Mouse (Mus musculus) hindbrain, embryonic 12.5 days (tissue): ENCODE results near the gene 1600014C10Rik. TPM values are rescaled to one million over a fixed set of nuclear protein-coding genes. Genes with fewer than 3 reads are reported as not detected.
A peak's percentile ranks its signal among the peaks of the same experiment; 100 is the strongest.

Experiments
- ATAC-seq: fragments of 200-750 bp; cut with Nextera tagmentation; 2 replicates; pipeline ENCODE4 v1.8.0; 2017; ENCODE audit warnings: moderate TSS enrichment; ENCODE audit not compliant: low FRiP score
- H3K27ac ChIP-seq: fragments of 300-500 bp; sonication (generic); 2 replicates; pipeline ENCODE4 v1.5.1; 2016; ENCODE audit warnings: mild to moderate bottlenecking
- H3K27me3 ChIP-seq: fragments of 300-500 bp; sonication (generic); 2 replicates; pipeline ENCODE4 v1.6.1; 2016; ENCODE audit warnings: mild to moderate bottlenecking
- H3K36me3 ChIP-seq: fragments of 300-500 bp; sonication (generic); 2 replicates; pipeline ENCODE4 v1.6.1; 2016; ENCODE audit warnings: mild to moderate bottlenecking
- H3K4me1 ChIP-seq: fragments of 300-500 bp; sonication (generic); 2 replicates; pipeline ENCODE4 v1.6.1; 2016
- H3K4me2 ChIP-seq: fragments of 300-500 bp; sonication (generic); replicated peaks from 2 replicates; pipeline ENCODE4 v1.6.1; 2016; ENCODE audit warnings: mild to moderate bottlenecking
- H3K4me3 ChIP-seq: fragments of 300-500 bp; sonication (generic); 2 replicates; pipeline ENCODE4 v1.5.1; 2016; ENCODE audit warnings: mild to moderate bottlenecking
- H3K9ac ChIP-seq: fragments of 300-500 bp; sonication (generic); 2 replicates; pipeline ENCODE4 v1.6.1; 2016; ENCODE audit warnings: mild to moderate bottlenecking, moderate library complexity
- H3K9me3 ChIP-seq: fragments of 300-500 bp; sonication (generic); replicated peaks from 2 replicates; pipeline ENCODE4 v1.6.1; 2016; ENCODE audit warnings: mild to moderate bottlenecking
- WGBS: fragments of 180-500 bp; shearing (Covaris S2); methylation state at CpG from one replicate; pipeline ENCODE4 v1.1.7; 2016; 5-methylcytosine and 5-hydroxymethylcytosine counted together
- polyA plus RNA-seq: library from polyadenylated mRNA; unstranded; fragments of >200 nt; fragmentation: Nextera tagmentation; extraction: Ambion mirVana; gene quantifications from 2 replicates; pipeline ENCODE4 v1.2.1, GENCODE M21; 2016

1600014C10Rik gene
- polyA plus RNA-seq, 1 experiment from 2014 or later, result 22.3 TPM

- Histone ChIP-seq H3K4me3 (no peak overlapping the region), H3K27me3 (no peaks in the 10 kb centered on the region), H3K36me3 (no peaks in the 10 kb centered on the region), H3K9ac (no peak overlapping the region), H3K9me3 (no peaks in the 10 kb centered on the region), H3K4me1 (no peaks in the 10 kb centered on the region; the same call in 1 of the 2 replicates), H3K4me2 (no peak overlapping the region), H3K27ac (no peak overlapping the region)
- 93% methylated on average over 7 of the region's 7 CpGs for WGBS
- ATAC-seq, result no peak
These were observed 37.8 kb downstream of the 1600014C10Rik start for GRCm38 (mm10) chr7:38220866-38221265.

GRCm38 (mm10) chr7:38224577-38225369 lies 41.8 kb downstream of the 1600014C10Rik start:
- H3K27me3 ChIP-seq, result peaks cover 1% of the 10 kb centered on the region; the same call in 1 of the 2 replicates
- no peak for ATAC-seq
- no peaks in the 10 kb centered on the region for H3K9me3 ChIP-seq
- H3K36me3 ChIP-seq, result no peaks in the 10 kb centered on the region
- H3K27ac ChIP-seq, result no peak overlapping the region
- H3K4me3 ChIP-seq, result no peak overlapping the region
- H3K4me2 ChIP-seq, result no peak overlapping the region
- 85% methylated on average over 13 of the region's 13 CpGs for WGBS
- no peak overlapping the region for H3K9ac ChIP-seq
- H3K4me1 ChIP-seq, result peaks cover 7% of the 10 kb centered on the region; the same call in 1 of the 2 replicates

DNA sequence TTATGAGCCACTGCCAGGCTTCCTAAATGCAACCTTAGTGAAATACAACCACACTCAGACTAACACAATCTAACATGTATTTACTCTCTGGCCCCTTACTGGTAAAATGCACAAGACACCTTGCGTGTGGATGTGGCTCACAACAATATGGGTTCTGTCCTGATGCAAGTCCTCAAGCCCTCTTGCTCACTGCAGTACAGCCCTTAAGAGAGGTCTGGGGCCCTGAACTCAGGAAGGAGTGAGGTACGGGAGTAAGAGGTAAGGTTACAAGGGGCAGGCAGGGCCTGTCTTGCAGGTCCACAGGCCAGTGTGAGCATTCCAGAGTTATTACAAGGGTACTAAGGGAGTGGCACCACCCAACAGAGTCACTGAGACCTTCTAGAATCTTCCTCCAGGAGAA lies 43.2 kb downstream of the 1600014C10Rik start:
- Histone ChIP-seq H3K36me3 (no peaks in the 10 kb centered on the region), H3K4me2 (no peak overlapping the region), H3K27ac (no peak overlapping the region), H3K9ac (no peak overlapping the region), H3K4me3 (no peak overlapping the region), H3K27me3 (peaks cover 6% of the 10 kb centered on the region; the same call in 1 of the 2 replicates), H3K9me3 (no peaks in the 10 kb centered on the region), H3K4me1 (peaks cover 7% of the 10 kb centered on the region; the same call in 1 of the 2 replicates)
- WGBS, result 79% methylated on average over 2 of the region's 2 CpGs
- ATAC-seq, result no peak

DNA sequence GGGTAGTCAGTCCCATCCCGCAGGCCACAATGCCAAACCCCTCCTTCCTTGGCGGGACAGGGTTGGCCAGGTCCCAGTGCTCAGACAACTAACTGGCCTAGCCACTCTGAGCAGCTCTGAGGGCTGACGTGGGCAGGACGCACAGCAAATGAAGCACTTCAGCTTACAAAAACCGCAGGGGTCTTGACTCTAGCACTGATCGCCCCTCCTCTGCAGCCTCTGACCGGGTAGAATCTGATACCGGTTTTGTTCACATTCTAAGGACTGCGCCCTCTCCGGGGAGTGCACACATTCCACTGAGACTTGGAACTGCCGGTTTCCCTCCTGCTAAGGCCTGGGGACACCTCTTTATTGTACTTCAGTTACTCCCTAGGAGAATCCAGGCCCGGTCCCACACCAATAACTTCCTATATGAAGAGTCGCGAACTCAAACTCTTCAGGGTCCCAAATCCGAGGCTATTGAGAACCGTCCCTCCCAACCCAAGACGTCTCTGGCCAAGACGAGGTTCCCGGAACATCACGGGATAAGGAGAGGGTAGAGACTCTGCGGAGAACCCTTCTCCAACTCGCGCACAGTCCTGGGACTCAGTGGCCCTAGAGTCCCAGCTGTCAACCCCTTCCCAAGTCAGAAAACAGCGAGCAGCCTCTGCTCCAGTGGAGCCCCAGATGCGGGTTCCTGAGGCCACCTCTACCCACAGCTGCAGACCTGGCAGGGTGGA lies 44.3 kb downstream of the 1600014C10Rik start:
- H3K9ac ChIP-seq, result peak overlapping the region; percentile 43
- under 1% methylated on average over 25 of the region's 25 CpGs for WGBS

GRCm38 (mm10) chr7:38227900-38228298 lies 44.9 kb downstream of the 1600014C10Rik start, which contains the start of gene Plekhf1:
Plekhf1 (minus strand) TSS chr7:38228016.
- H3K9ac ChIP-seq, result peak within 1 kb of the TSS; percentile 43
- H3K36me3 ChIP-seq, result no peaks in the 10 kb centered on the region
- peak within 1 kb of the TSS; percentile 48 for H3K4me3 ChIP-seq
- under 1% methylated on average over 36 of the region's 36 CpGs for WGBS
- peak; percentile 93 for ATAC-seq
- no peak within 1 kb of the TSS for H3K27ac ChIP-seq
- peaks cover 6% of the 10 kb centered on the region; the same call in 1 of the 2 replicates for H3K27me3 ChIP-seq
- peak within 1 kb of the TSS; percentile 82 for H3K4me2 ChIP-seq
- no peaks in the 10 kb centered on the region for H3K9me3 ChIP-seq
- peaks cover 7% of the 10 kb centered on the region; the same call in 1 of the 2 replicates for H3K4me1 ChIP-seq

More for the DNA sequence above, 44.3 kb downstream of the 1600014C10Rik start:
- peak; percentile 36 for ATAC-seq
- Histone ChIP-seq H3K4me3 (peak overlapping the region; percentile 48), H3K27ac (no peak overlapping the region), H3K9me3 (no peaks in the 10 kb centered on the region), H3K27me3 (peaks cover 6% of the 10 kb centered on the region; the same call in 1 of the 2 replicates), H3K4me2 (peak overlapping the region; percentile 82), H3K36me3 (no peaks in the 10 kb centered on the region), H3K4me1 (peaks cover 7% of the 10 kb centered on the region; the same call in 1 of the 2 replicates)

DNA sequence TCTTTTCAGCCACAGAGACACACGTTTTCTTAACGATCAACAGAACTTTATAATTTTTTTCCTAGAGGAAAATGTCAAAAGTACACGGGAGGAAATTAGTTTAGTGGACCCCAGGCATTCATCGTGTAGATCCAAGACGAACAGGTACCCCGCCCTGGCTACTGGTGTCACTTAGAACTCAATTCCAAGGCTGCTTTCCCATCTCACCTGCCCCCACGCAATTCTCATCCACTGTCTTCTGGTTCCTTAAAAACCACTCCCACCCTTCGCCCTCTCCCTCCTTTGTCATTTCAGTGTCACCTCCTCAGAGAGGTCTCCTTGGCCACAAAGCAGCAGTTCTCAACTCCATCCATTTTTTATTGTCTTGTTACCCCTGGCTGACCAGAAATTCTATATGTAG lies 45.3 kb downstream of the 1600014C10Rik start:
- no peak overlapping the region for H3K27ac ChIP-seq
- 23% methylated on average over 8 of the region's 8 CpGs for WGBS
- peak overlapping the region; percentile 48 for H3K4me3 ChIP-seq
- H3K36me3 ChIP-seq, result no peaks in the 10 kb centered on the region
- H3K4me1 ChIP-seq, result peaks cover 7% of the 10 kb centered on the region; the same call in 1 of the 2 replicates
- peaks cover 6% of the 10 kb centered on the region; the same call in 1 of the 2 replicates for H3K27me3 ChIP-seq
- no peak for ATAC-seq
- H3K9ac ChIP-seq, result 0 out of 2 replicates have a peak overlapping the region, but pooled peaks have one; percentile 43
- H3K4me2 ChIP-seq, result peak overlapping the region; percentile 82
- H3K9me3 ChIP-seq, result no peaks in the 10 kb centered on the region

DNA sequence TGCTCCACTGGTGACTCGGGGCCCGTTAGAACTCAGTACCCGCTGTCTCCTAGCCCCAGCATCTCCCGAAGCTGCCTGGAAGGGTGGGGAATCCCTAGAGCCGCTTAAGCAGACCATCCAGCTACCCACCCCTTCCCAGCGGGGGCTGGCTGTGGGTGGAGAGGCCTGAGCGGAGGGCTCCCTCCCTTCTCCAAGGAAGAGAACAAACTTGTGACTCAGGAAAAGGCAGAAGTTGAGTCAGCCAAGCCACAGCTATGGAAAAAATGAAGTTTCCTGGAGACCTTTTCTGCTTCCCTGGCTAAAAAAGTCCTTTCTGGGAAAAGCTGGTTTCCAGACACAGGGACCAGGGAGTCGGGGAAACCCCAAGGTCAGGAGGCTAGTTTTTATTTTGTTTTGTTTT lies 47.3 kb downstream of the 1600014C10Rik start:
- Histone ChIP-seq H3K9ac (no peak overlapping the region), H3K27ac (no peak overlapping the region), H3K4me3 (no peak overlapping the region), H3K4me1 (peaks cover 7% of the 10 kb centered on the region; the same call in 1 of the 2 replicates), H3K4me2 (no peak overlapping the region), H3K9me3 (no peaks in the 10 kb centered on the region), H3K36me3 (no peaks in the 10 kb centered on the region), H3K27me3 (peaks cover 6% of the 10 kb centered on the region; the same call in 1 of the 2 replicates)
- 22% methylated on average over 8 of the region's 8 CpGs for WGBS
- no peak for ATAC-seq

DNA sequence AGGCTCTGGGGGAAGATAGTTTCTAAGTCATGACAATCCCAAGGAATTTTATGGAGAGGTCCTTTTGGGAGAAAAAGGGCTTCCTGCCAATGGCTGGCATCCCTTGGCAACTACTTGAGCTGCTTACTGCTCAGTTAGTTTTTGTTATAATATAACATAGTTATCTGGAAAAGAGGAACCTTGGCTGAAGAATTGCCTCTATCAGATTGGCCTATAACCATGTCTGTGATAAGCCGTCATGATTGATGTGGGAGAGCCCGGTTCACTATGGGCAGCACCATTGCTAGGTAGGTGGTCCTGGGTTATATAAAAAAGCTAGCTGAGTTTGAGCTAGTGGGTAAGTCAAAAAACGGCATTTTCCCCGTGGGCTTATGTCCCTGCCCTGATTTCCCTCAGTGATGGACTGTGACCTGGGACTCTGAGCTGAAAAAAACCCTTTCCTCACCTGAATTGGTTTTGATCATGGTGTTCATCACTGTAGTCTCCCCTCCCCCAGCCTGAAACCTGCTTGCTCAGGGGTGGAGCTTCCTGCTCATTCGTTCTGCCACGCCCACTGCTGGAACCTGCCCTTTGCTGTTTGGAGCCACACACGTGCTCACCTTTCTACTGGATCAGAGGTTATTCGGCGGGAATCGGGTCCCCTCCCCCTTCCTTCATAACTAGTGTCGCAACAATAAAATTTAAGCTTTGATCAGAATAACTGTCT lies 53.5 kb downstream of the 1600014C10Rik start:
- no peak for ATAC-seq
- Histone ChIP-seq H3K4me3 (no peak overlapping the region), H3K9ac (no peak overlapping the region), H3K27ac (no peak overlapping the region), H3K9me3 (no peaks in the 10 kb centered on the region), H3K27me3 (no peaks in the 10 kb centered on the region), H3K36me3 (no peaks in the 10 kb centered on the region), H3K4me1 (no peaks in the 10 kb centered on the region), H3K4me2 (no peak overlapping the region)
- 47% methylated on average over 11 of the region's 11 CpGs for WGBS

GRCm38 (mm10) chr7:38237140-38237539 lies 54.1 kb downstream of the 1600014C10Rik start:
- Histone ChIP-seq H3K4me2 (no peak overlapping the region), H3K36me3 (no peaks in the 10 kb centered on the region), H3K27me3 (no peaks in the 10 kb centered on the region), H3K9ac (no peak overlapping the region), H3K27ac (no peak overlapping the region), H3K4me3 (no peak overlapping the region), H3K9me3 (no peaks in the 10 kb centered on the region), H3K4me1 (no peaks in the 10 kb centered on the region)
- ATAC-seq, result no peak

DNA sequence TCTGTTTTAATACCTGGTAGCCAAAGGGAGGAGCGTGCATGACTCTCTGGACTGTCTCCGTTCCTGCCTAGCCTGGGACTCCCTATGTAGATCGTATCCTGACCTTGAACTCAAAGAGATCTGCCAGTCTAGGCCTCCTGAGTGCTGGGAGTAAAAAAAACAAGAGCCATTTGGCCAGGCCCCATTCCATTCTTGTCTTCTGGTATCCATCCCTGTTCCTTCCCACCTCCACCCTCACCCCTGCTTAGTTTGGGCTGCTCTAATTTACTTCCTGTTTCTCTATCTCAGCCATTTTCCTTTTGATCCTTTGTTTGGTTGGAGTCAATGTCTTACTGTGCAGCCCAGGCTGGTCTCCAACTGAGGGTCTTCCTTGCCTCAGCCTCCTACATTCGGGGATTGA lies 59.4 kb downstream of the 1600014C10Rik start:
- no peak overlapping the region for H3K9ac ChIP-seq
- 82% methylated on average over 4 of the region's 4 CpGs for WGBS
- no peak overlapping the region for H3K27ac ChIP-seq
- H3K27me3 ChIP-seq, result no peaks in the 10 kb centered on the region
- no peaks in the 10 kb centered on the region for H3K36me3 ChIP-seq
- no peaks in the 10 kb centered on the region for H3K4me1 ChIP-seq
- no peak overlapping the region for H3K4me3 ChIP-seq
- ATAC-seq, result no peak
- no peak overlapping the region for H3K4me2 ChIP-seq
- H3K9me3 ChIP-seq, result no peaks in the 10 kb centered on the region
